Mouse (Mus musculus) liver (tissue): ENCODE data around the gene Map4k1.

Source experiments
- DNase-seq: peaks from one replicate; pipeline ENCODE4 v3.0.0-alpha.2; 2020; ENCODE audit warnings: mixed read lengths

The Map4k1 gene

GRCm38 (mm10) chr7:29028761-29029160, 46.9 kb downstream of the Map4k1 start:
- no peak for DNase-seq

- DNase-seq, result peak; percentile 80
Observed at GRCm38 (mm10) chr7:29029690-29030656, 48.1 kb downstream of the Map4k1 start.

- DNase-seq, result no peak
Observed at GRCm38 (mm10) chr7:29031641-29032040, 49.8 kb downstream of the Map4k1 start.

DNA sequence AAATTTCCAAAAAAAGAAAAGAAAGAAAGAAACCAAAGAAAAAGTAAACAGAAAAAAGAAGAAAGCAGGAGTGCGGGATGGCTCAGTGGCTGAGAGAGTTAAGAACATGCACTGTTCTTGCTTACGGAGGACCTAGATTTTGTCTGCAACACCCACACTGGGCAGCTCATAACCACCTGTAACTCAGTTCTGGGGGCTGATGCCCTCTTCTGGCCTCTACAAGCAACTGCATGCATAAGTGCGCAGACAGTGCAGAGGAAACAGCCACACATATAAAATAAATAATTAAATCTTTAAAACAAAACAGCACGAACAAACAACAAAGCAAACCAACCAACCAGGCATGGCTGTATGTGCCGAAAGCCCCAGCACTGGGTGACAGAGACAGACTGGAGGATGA, 50.8 kb downstream of the Map4k1 start:
- no peak for DNase-seq

DNA sequence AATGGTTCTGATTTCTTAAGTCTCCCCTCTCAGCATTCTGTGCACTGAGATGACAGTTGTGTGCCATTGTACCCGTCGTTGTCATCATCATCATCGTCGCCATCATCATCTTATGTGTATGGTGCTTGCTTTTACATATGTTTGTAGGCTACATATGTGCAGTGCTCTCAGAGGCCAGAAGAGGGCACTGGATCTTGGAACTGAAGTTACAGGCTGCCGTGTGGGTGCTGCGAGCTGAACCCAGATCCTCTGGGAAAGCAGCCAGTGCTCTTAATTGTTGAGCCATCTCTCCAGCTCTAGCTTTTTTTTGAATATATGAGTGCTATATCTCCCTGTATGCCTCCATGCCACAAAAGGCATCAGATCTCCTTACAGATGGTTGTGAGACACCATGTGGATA, 55.4 kb downstream of the Map4k1 start:
- no peak for DNase-seq

DNA sequence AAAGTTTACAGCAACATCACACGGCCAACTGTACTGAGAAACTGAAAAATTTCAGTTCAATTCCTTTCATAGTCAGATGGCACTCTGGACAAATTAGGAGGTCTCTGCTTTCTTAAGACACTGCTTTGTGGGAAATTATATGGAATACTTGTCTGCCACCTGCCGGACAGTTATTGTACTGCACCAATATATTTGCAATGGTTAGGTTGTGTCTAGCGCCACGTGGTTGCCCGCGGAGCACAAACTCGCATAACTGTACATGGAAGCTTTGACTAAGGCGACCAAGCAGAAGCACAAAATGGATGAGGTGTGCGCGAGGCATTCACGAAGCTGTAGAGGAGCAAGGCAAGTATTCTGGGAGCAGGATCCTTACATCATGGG, 57.7 kb downstream of the Map4k1 start:
- DNase-seq, result peak; percentile 86

GRCm38 (mm10) chr7:29039985-29040661, 58.3 kb downstream of the Map4k1 start:
- DNase-seq, result peak; percentile 45

DNA sequence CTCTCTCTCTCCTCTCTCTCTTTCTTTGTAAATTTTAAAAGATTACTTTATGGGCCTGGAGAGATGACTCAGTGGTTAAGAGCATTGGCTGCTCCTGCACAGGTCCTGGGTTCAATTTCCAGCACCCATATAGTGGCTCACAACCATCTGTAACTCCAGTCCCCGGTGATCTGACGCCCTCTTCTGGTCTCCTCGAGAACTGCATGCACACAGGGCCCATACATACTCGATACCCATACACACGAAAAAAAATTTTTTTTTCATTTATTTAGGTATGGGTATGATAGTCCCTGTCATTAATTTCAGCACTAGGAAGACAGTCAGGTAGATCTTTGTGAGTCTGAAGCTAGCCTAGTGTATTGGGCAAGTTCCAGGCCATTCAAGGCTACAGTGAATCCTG, 59.3 kb downstream of the Map4k1 start:
- no peak for DNase-seq

GRCm38 (mm10) chr7:29043016-29043673, 61.3 kb downstream of the Map4k1 start:
- DNase-seq, result no peak

- DNase-seq, result no peak
Observed at GRCm38 (mm10) chr7:29043674-29044057, 61.8 kb downstream of the Map4k1 start.

GRCm38 (mm10) chr7:29044302-29044701, 62.5 kb downstream of the Map4k1 start:
- DNase-seq, result no peak

DNA sequence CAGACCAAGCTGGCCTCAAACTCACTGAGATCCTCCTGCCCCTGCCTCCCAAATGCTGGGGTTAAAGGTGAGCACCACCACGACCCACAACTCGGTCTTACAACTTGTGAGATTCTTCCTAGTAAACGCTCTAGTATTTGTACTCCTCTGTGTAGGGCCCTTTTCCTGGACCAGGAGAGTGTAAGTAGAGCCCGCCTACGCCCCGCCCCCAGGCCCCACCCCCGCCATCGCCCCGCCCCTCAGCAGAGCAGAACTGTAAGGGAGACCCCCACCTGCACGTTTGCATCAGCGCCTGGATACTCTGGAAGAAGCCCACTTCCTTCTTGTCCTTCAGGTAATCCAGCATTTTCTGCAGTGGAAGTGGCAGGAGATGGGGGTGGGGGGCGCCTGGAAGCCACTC, 64.7 kb downstream of the Map4k1 start:
- no peak for DNase-seq

DNA sequence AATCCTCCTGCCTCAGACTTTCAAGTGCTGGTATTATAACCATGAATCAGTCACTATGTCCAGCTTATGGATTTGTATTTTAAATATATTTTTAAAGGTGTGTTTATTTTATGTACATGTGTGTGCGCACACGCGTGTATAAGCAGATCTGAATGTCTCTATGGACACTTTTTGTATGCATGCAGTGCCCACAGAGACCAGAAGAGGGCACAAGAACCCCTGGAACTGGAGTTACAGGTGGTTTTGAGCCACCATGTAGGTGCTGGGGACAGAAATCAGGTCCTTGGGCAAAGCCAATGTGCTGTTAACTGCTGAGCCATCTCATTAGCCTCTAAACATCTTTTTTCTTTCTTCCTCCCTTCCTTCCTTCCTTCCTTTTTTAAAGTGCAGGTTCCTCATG, 66.2 kb downstream of the Map4k1 start:
- no peak for DNase-seq

DNA sequence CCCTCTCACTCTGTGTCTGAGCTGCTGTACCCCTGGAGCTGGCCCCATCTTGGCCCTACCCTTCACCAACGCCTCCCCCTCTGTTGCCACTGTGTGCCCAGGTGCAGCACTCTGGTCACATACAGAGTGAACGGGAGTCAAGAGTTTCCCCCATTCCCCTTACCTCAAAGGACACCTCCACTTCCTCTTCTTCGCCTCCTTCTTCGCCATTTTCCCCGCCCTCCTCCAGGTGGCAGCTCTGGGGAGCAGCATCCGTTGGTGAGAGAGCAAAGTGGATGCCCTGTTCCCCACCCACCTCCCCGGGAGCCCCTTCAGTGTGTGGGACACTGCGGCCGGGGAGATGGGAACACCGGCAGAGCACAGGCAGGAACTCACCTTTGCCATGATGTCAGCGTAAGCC, 66.8 kb downstream of the Map4k1 start:
- no peak for DNase-seq

GRCm38 (mm10) chr7:29050797-29051196, 68.9 kb downstream of the Map4k1 start:
- DNase-seq, result no peak

DNA sequence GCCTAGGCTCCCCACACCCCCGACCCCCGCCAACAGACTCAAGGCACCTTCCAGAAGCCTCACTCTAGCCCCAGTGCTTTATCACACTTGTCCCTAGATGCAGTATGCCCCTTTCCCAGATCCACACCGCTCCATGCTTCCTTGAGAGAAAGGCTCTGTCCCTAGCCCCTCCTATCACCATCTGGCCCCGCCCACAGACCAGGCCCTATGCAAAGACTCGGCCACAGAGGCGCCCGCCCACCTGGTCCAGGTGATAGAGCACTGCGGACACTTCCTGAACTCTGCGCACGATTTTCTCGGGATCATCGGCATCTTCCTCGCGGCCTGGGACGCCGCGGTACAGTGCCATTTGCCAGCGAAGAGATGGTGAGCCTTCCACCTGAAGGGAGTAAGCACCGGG, 71.0 kb downstream of the Map4k1 start:
- no peak for DNase-seq
